Mouse (Mus musculus): ENCODE data around the gene Anks1.
"Not testable (repeated sequence)": the region's sequence is repeated elsewhere in the genome, so short reads cannot be mapped to it uniquely, and the experiment has no call there.

DNA sequence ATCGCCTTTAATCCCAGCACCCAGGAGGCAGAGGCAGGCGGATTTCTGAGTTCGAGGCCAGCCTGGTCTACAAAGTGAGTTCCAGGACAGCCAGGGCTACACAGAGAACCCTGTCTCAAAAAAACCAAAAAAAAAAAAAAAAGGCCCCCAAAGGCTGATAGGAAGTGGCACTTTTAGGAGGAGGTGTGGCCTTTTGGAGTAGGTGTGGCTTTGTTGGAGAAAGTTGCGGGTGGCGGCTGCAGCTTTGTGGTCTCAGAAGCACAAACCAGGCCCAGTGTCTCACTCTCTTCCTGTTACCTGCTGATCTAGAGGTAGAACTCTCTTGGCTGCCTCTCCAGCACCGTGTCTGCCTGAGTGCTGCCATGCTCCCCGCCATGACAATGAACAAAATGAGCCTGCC, 54.0 kb downstream of the Anks1 start:
- not testable (repeated sequence) for TF ChIP-seq POLR2AphosphoS5 (IDR thresholded peaks at IDR 0.05; ENCODE audit: insufficient replicate concordance, low read depth, low read length); GATA1 (IDR thresholded peaks at IDR 0.05; ENCODE audit: borderline replicate concordance, low read length); CTCF (IDR thresholded peaks at IDR 0.05; ENCODE audit: low read depth, low read length); TAL1 (conservative IDR thresholded peaks at IDR 0.05; ENCODE audit: low read depth, low read length); GATA2 (IDR thresholded peaks at IDR 0.05; ENCODE audit: borderline replicate concordance, low read depth, low read length)
